Mouse (Mus musculus): Measurements from ENCODE around the gene Gpr88.

Gpr88 gene

GRCm38 (mm10) chr3:116203942-116204341 is 49.4 kb downstream of the Gpr88 start:
- no peak for DNase-seq (ENCODE audit: low read depth, low spot score)

GRCm38 (mm10) chr3:116200060-116200459 is 53.2 kb downstream of the Gpr88 start:
- no peak for DNase-seq (ENCODE audit: low read depth, low spot score)
